Mouse (Mus musculus): Measurements from ENCODE around the gene Slc25a18. TPM values are rescaled to one million over a fixed set of nuclear protein-coding genes. Genes with fewer than 3 reads are reported as not detected.

Gene Slc25a18
- polyA plus RNA-seq (2012; rRNA removed): 102 and 113 TPM in 2 replicates

- DNase-seq: peak in 1 of 2 experiments; percentile 36
- 27% methylated on average over 5 of the region's 5 CpGs for WGBS
- peak within 1 kb of the TSS; percentile 28 for H3K27ac ChIP-seq (ENCODE audit: insufficient read depth, low read length)
- no peaks in the 10 kb centered on the region for H3K4me1 ChIP-seq (ENCODE audit: control insufficient read depth, insufficient read depth, low read length)
- H3K4me3 ChIP-seq (replicated peaks; ENCODE audit: insufficient read depth, low read depth, low read length): no peak within 1 kb of the TSS
- H3K27me3 ChIP-seq (ENCODE audit: control insufficient read depth, insufficient read depth, low read length): no peaks in the 10 kb centered on the region; the same call in 1 of the 2 replicates
- TF ChIP-seq POLR2A (IDR thresholded peaks at IDR 0.05; ENCODE audit: borderline replicate concordance, insufficient read depth, low read length): no peak
- no peak for TF ChIP-seq CTCF (IDR thresholded peaks at IDR 0.05; ENCODE audit: borderline replicate concordance, insufficient read depth, low read depth, low read length)
Observed at GRCm38 (mm10) chr6:120773149-120773628, at the start of gene Slc25a18. Gene Slc25a18, plus strand, starts transcription at chr6:120773578.

- 1% methylated on average over 2 of the region's 2 CpGs for WGBS
- TF ChIP-seq CTCF (IDR thresholded peaks at IDR 0.05; ENCODE audit: borderline replicate concordance, insufficient read depth, low read depth, low read length) (no peak), POLR2A (IDR thresholded peaks at IDR 0.05; ENCODE audit: borderline replicate concordance, insufficient read depth, low read length) (no peak)
- DNase-seq: peak in 1 of 2 experiments; percentile 49
- no peaks in the 10 kb centered on the region for H3K27me3 ChIP-seq (ENCODE audit: control insufficient read depth, insufficient read depth, low read length)
- no peak overlapping the region for H3K27ac ChIP-seq (ENCODE audit: insufficient read depth, low read length)
- H3K4me1 ChIP-seq (ENCODE audit: control insufficient read depth, insufficient read depth, low read length): no peaks in the 10 kb centered on the region
- H3K4me3 ChIP-seq (replicated peaks; ENCODE audit: insufficient read depth, low read depth, low read length): no peak overlapping the region
Observed at GRCm38 (mm10) chr6:120725986-120726385, 47.4 kb upstream of the Slc25a18 start.

- 0 out of 2 replicates have a peak, but pooled peaks cover 3% of the 10 kb centered on the region for H3K4me1 ChIP-seq (ENCODE audit: control insufficient read depth, insufficient read depth, low read length)
- 92% methylated on average over 3 of the region's 3 CpGs for WGBS
- H3K27me3 ChIP-seq (ENCODE audit: control insufficient read depth, insufficient read depth, low read length): no peaks in the 10 kb centered on the region
- no peak for DNase-seq
- TF ChIP-seq POLR2A (IDR thresholded peaks at IDR 0.05; ENCODE audit: borderline replicate concordance, insufficient read depth, low read length): no peak
- TF ChIP-seq CTCF (IDR thresholded peaks at IDR 0.05; ENCODE audit: borderline replicate concordance, insufficient read depth, low read depth, low read length): no peak
- H3K4me3 ChIP-seq (replicated peaks; ENCODE audit: insufficient read depth, low read depth, low read length): no peak overlapping the region
- no peak overlapping the region for H3K27ac ChIP-seq (ENCODE audit: insufficient read depth, low read length)
Observed at GRCm38 (mm10) chr6:120736011-120736410, 37.4 kb upstream of the Slc25a18 start.

GRCm38 (mm10) chr6:120736566-120736965 lies 36.8 kb upstream of the Slc25a18 start:
- H3K4me3 ChIP-seq (replicated peaks; ENCODE audit: insufficient read depth, low read depth, low read length): no peak overlapping the region
- H3K27me3 ChIP-seq (ENCODE audit: control insufficient read depth, insufficient read depth, low read length): no peaks in the 10 kb centered on the region
- WGBS: 58% methylated on average over 3 of the region's 3 CpGs
- H3K4me1 ChIP-seq (ENCODE audit: control insufficient read depth, insufficient read depth, low read length): 0 out of 2 replicates have a peak, but pooled peaks cover 3% of the 10 kb centered on the region
- DNase-seq: peak in 1 of 2 experiments; percentile 63
- peak; percentile 44; the same call in 1 of the 2 replicates for TF ChIP-seq CTCF (IDR thresholded peaks at IDR 0.05; ENCODE audit: borderline replicate concordance, insufficient read depth, low read depth, low read length)
- TF ChIP-seq POLR2A (IDR thresholded peaks at IDR 0.05; ENCODE audit: borderline replicate concordance, insufficient read depth, low read length): no peak
- no peak overlapping the region for H3K27ac ChIP-seq (ENCODE audit: insufficient read depth, low read length)

GRCm38 (mm10) chr6:120743130-120743529 lies 30.2 kb upstream of the Slc25a18 start:
- no peaks in the 10 kb centered on the region for H3K4me1 ChIP-seq (ENCODE audit: control insufficient read depth, insufficient read depth, low read length)
- H3K4me3 ChIP-seq (replicated peaks; ENCODE audit: insufficient read depth, low read depth, low read length): no peak overlapping the region
- 80% methylated on average over 2 of the region's 2 CpGs for WGBS
- no peaks in the 10 kb centered on the region for H3K27me3 ChIP-seq (ENCODE audit: control insufficient read depth, insufficient read depth, low read length)
- DNase-seq: no peak
- H3K27ac ChIP-seq (ENCODE audit: insufficient read depth, low read length): no peak overlapping the region
- TF ChIP-seq POLR2A (IDR thresholded peaks at IDR 0.05; ENCODE audit: borderline replicate concordance, insufficient read depth, low read length): no peak
- no peak for TF ChIP-seq CTCF (IDR thresholded peaks at IDR 0.05; ENCODE audit: borderline replicate concordance, insufficient read depth, low read depth, low read length)

- H3K4me3 ChIP-seq (replicated peaks; ENCODE audit: insufficient read depth, low read depth, low read length): no peak overlapping the region
- H3K4me1 ChIP-seq (ENCODE audit: control insufficient read depth, insufficient read depth, low read length): no peaks in the 10 kb centered on the region
- TF ChIP-seq POLR2A (IDR thresholded peaks at IDR 0.05; ENCODE audit: borderline replicate concordance, insufficient read depth, low read length) (no peak), CTCF (IDR thresholded peaks at IDR 0.05; ENCODE audit: borderline replicate concordance, insufficient read depth, low read depth, low read length) (no peak)
- 94% methylated on average over 7 of the region's 7 CpGs for WGBS
- H3K27ac ChIP-seq (ENCODE audit: insufficient read depth, low read length): no peak overlapping the region
- no peak for DNase-seq
- no peaks in the 10 kb centered on the region for H3K27me3 ChIP-seq (ENCODE audit: control insufficient read depth, insufficient read depth, low read length)
Observed at GRCm38 (mm10) chr6:120744266-120744665, 29.1 kb upstream of the Slc25a18 start.

- no peak for DNase-seq
- no peak overlapping the region for H3K27ac ChIP-seq (ENCODE audit: insufficient read depth, low read length)
- WGBS: 92% methylated on average over 2 of the region's 2 CpGs
- H3K4me1 ChIP-seq (ENCODE audit: control insufficient read depth, insufficient read depth, low read length): no peaks in the 10 kb centered on the region
- no peaks in the 10 kb centered on the region for H3K27me3 ChIP-seq (ENCODE audit: control insufficient read depth, insufficient read depth, low read length)
- TF ChIP-seq CTCF (IDR thresholded peaks at IDR 0.05; ENCODE audit: borderline replicate concordance, insufficient read depth, low read depth, low read length) (no peak), POLR2A (IDR thresholded peaks at IDR 0.05; ENCODE audit: borderline replicate concordance, insufficient read depth, low read length) (no peak)
- H3K4me3 ChIP-seq (replicated peaks; ENCODE audit: insufficient read depth, low read depth, low read length): no peak overlapping the region
Observed at GRCm38 (mm10) chr6:120746416-120746815, 27.0 kb upstream of the Slc25a18 start.

- 98% methylated on average over 2 of the region's 2 CpGs for WGBS
- Histone ChIP-seq H3K4me3 (replicated peaks; ENCODE audit: insufficient read depth, low read depth, low read length) (no peak overlapping the region), H3K27me3 (ENCODE audit: control insufficient read depth, insufficient read depth, low read length) (no peaks in the 10 kb centered on the region), H3K4me1 (ENCODE audit: control insufficient read depth, insufficient read depth, low read length) (no peaks in the 10 kb centered on the region), H3K27ac (ENCODE audit: insufficient read depth, low read length) (no peak overlapping the region)
- TF ChIP-seq CTCF (IDR thresholded peaks at IDR 0.05; ENCODE audit: borderline replicate concordance, insufficient read depth, low read depth, low read length) (no peak), POLR2A (IDR thresholded peaks at IDR 0.05; ENCODE audit: borderline replicate concordance, insufficient read depth, low read length) (no peak)
- no peak for DNase-seq
Observed at GRCm38 (mm10) chr6:120761151-120761550, 12.2 kb upstream of the Slc25a18 start.

Data from cerebellum, adult 2 months (tissue).